Mouse (Mus musculus): ENCODE results near the gene Ppm1h. TPM values are rescaled to one million over a fixed set of nuclear protein-coding genes. Genes with fewer than 3 reads are reported as not detected.
"Not testable (repeated sequence)": the region's sequence is repeated elsewhere in the genome, so short reads cannot be mapped to it uniquely, and the experiment has no call there.

Gene Ppm1h
- polyA plus RNA-seq, 1 experiment from 2014 or later, result 4.5 TPM

DNA sequence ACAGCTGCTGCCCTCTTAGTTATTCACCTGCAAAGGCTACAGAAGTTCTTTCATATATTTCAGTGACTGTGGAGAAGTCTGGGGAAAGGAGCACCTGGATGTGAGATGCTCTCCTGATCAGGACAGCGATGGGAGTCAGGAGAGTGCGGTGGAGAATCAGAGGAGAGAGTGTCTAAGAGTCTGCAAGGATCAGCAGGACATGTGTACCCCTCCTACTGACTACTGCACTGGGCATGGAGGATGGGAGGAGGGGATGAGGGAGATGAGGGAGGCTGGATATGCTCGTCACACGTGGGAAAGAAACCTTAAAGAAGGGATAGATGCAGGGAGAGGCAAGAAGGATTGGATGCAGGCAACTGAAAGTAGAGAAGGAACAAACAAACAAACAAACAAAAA, 285.7 kb downstream of the Ppm1h start:
- Histone ChIP-seq H3K4me1 (peaks cover 24% of the 10 kb centered on the region), H3K27me3 (no peaks in the 10 kb centered on the region), H3K9ac (no peak overlapping the region), H3K4me3 (replicated peaks) (no peak overlapping the region), H3K9me3 (replicated peaks) (no peaks in the 10 kb centered on the region), H3K36me3 (no peaks in the 10 kb centered on the region), H3K27ac (replicated peaks) (no peak overlapping the region), H3K4me2 (replicated peaks) (peak overlapping the region; percentile 46)
- WGBS, result 32% methylated on average over 4 of the region's 4 CpGs
- ATAC-seq (ENCODE audit: insufficient number of reproducible peaks, low FRiP score, low TSS enrichment, low read depth), result no peak

DNA sequence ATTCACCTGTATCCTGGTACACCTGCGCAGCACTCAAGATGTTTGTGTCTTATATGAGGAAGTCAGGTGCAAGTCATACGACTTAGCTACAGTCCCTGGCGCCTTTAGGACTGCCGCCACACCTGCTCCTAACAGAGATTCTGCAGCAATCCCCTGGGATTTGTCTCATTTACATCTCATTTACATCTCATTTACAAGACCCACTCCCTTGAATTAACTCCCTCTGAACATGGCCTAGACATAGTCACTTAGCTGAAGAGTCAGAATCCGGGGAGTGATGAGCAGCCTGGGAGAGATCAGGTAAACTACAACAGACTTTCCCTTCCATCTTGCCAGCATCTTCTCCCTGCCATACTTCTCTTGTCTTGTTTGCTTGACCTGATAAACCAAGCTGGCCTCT, 287.1 kb downstream of the Ppm1h start:
- H3K4me3 ChIP-seq (replicated peaks); H3K27me3 ChIP-seq; H3K36me3 ChIP-seq; H3K9me3 ChIP-seq (replicated peaks); H3K27ac ChIP-seq (replicated peaks); ATAC-seq (ENCODE audit: insufficient number of reproducible peaks, low FRiP score, low TSS enrichment, low read depth); H3K9ac ChIP-seq; H3K4me2 ChIP-seq (replicated peaks): not testable (repeated sequence)
- peaks cover 24% of the 10 kb centered on the region for H3K4me1 ChIP-seq
- 91% methylated on average over 5 of the region's 5 CpGs for WGBS

DNA sequence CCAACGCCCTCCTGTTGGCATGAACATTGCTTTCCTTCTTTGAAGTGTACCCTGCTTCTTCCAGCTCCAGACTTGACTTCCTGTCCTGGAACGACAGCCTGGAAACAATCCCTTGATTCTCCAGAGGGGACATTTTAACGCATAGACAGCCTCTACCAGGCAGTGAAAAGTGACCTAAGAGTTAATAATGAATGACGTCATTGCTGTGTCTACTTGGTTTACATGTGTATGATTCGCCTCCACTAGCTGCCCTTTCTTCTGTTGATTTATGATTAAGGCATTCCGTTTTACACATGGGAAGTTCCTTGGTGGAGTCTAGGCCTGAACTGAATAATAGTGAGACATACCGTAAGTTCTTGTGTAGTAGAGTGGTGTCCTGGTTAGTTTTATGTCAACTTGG, 287.9 kb downstream of the Ppm1h start:
- H3K9ac ChIP-seq, result no peak overlapping the region
- H3K4me3 ChIP-seq (replicated peaks), result no peak overlapping the region
- H3K27ac ChIP-seq (replicated peaks), result no peak overlapping the region
- WGBS, result 60% methylated on average over 7 of the region's 7 CpGs
- no peaks in the 10 kb centered on the region for H3K36me3 ChIP-seq
- no peaks in the 10 kb centered on the region for H3K9me3 ChIP-seq (replicated peaks)
- H3K4me1 ChIP-seq, result peaks cover 21% of the 10 kb centered on the region
- no peak overlapping the region for H3K4me2 ChIP-seq (replicated peaks)
- H3K27me3 ChIP-seq, result no peaks in the 10 kb centered on the region
- ATAC-seq (ENCODE audit: insufficient number of reproducible peaks, low FRiP score, low TSS enrichment, low read depth), result no peak

DNA sequence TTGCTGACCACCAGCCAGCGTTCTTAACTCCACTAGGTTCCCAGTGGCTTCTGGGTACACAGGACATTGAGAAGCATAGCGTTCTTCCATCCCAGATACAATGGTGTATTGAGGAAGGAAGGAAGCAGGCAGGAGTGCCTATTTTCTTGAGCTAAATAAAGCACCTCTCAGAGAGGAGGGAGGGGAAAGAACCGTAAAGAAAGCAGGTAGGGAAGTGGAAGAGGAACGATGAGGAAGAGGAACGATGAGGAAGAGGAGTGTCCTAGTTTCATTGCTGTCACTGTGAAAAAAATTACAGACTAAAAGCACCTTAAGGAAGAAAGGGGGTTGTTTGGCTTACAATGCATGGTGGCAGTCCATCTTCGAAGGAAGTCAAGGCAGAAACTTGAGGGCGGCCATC, 291.6 kb downstream of the Ppm1h start:
- Histone ChIP-seq H3K27me3 (no peaks in the 10 kb centered on the region), H3K4me2 (replicated peaks) (no peak overlapping the region), H3K4me3 (replicated peaks) (no peak overlapping the region), H3K36me3 (no peaks in the 10 kb centered on the region), H3K9ac (no peak overlapping the region), H3K9me3 (replicated peaks) (no peaks in the 10 kb centered on the region), H3K27ac (replicated peaks) (no peak overlapping the region), H3K4me1 (0 out of 2 replicates have a peak, but pooled peaks cover under 1% of the 10 kb centered on the region)
- no peak for ATAC-seq (ENCODE audit: insufficient number of reproducible peaks, low FRiP score, low TSS enrichment, low read depth)
- WGBS, result 86% methylated on average over 7 of the region's 7 CpGs

DNA sequence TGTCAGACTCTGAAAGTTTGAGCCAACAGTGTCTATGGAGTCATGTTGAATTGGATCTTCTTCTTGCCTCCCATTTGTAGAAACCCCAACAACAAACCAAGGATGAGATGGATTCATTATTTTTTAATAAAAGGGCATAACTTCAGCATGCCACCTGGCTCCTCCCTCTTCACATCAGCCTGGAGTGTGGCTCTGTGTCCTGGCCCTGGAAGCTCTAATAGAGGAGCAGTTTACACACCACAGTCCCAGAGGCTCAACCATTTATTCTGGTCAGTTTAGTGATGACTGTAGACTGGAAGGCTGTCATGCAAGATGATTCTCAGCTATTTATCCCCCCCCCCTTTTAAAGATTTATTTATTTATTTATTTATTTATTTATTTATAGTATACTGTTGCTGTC, 294.7 kb downstream of the Ppm1h start:
- no peak for ATAC-seq (ENCODE audit: insufficient number of reproducible peaks, low FRiP score, low TSS enrichment, low read depth)
- H3K27me3 ChIP-seq, result no peaks in the 10 kb centered on the region
- H3K9ac ChIP-seq, result no peak overlapping the region
- 0 out of 2 replicates have a peak, but pooled peaks cover 11% of the 10 kb centered on the region for H3K4me1 ChIP-seq
- H3K27ac ChIP-seq (replicated peaks), result no peak overlapping the region
- H3K4me2 ChIP-seq (replicated peaks), result no peak overlapping the region
- H3K4me3 ChIP-seq (replicated peaks), result no peak overlapping the region
- no peaks in the 10 kb centered on the region for H3K36me3 ChIP-seq
- H3K9me3 ChIP-seq (replicated peaks), result no peaks in the 10 kb centered on the region

DNA sequence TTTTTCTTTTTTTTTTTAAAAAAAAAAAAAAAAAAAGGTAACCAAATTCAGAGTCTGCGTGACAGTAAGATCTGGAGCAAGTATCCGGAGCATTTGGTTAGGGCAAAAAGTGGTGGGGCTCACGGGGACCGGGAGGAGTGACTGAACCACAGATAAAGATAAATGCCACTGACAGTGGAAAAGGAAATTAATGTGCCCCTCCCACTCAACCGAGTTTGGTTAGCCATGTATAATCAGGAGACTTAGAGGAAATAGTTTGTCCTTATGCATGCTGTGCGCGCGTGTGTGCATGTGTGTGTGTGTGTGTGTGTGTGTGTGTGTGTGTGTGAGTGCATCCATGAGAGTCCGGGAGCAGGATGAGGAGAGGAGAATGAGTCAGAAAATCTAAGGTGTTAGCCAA, 297.5 kb downstream of the Ppm1h start:
- no peak overlapping the region for H3K4me2 ChIP-seq (replicated peaks)
- 0 out of 2 replicates have a peak, but pooled peaks cover 11% of the 10 kb centered on the region for H3K4me1 ChIP-seq
- H3K27me3 ChIP-seq, result no peaks in the 10 kb centered on the region
- no peak for ATAC-seq (ENCODE audit: insufficient number of reproducible peaks, low FRiP score, low TSS enrichment, low read depth)
- peaks cover 11% of the 10 kb centered on the region for H3K36me3 ChIP-seq
- H3K27ac ChIP-seq (replicated peaks), result peak overlapping the region; percentile 44; the same call in 1 of the 2 replicates
- H3K9me3 ChIP-seq (replicated peaks), result no peaks in the 10 kb centered on the region
- no peak overlapping the region for H3K9ac ChIP-seq
- 62% methylated on average over 9 of the region's 9 CpGs for WGBS
- no peak overlapping the region for H3K4me3 ChIP-seq (replicated peaks)

DNA sequence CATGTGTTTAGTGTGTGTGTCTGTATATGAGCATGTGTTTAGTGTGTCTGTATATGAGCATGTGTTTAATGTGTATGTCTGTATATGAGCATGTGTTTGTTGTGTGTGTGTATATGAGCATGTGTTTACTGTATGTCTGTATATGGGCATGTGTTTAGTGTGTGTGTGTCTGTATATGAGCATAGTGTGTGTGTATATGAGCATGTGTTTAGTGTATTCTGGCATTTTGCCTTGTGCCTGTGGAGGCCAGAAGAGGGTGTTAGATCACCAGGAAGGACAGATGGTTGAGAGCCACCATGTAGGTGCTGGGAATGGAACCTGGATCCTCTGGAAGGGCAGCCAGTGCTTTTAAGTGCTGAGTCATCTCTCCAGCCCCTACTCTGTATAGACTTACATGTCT, 300.8 kb downstream of the Ppm1h start:
- no peaks in the 10 kb centered on the region for H3K9me3 ChIP-seq (replicated peaks)
- no peaks in the 10 kb centered on the region for H3K27me3 ChIP-seq
- ATAC-seq (ENCODE audit: insufficient number of reproducible peaks, low FRiP score, low TSS enrichment, low read depth), result peak; percentile 48; the same call in 1 of the 2 replicates
- peaks cover 16% of the 10 kb centered on the region; the same call in 1 of the 2 replicates for H3K4me1 ChIP-seq
- H3K27ac ChIP-seq (replicated peaks), result no peak overlapping the region
- H3K9ac ChIP-seq, result no peak overlapping the region
- H3K4me2 ChIP-seq (replicated peaks), result no peak overlapping the region
- peaks cover 17% of the 10 kb centered on the region for H3K36me3 ChIP-seq
- no peak overlapping the region for H3K4me3 ChIP-seq (replicated peaks)

DNA sequence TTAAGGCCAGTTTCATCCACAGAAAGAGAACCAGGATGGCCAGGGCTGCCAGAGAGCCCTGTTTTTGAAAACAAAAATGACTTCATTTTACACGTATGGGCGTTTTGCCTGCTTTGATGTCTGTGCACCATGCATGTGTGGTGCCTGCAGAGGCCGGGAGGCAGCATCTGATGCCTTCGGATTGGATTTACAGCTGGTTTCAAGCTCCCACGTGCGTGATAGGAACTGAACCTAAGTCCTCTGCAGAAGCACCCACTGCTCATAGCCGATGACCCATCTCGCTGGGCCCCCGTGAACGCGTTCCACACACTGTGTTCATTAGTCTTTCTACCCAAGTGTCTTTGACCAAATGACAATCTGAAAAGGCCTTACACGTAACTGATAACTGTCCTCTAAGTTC, 301.6 kb downstream of the Ppm1h start:
- WGBS, result 93% methylated on average over 12 of the region's 12 CpGs
- no peak overlapping the region for H3K27ac ChIP-seq (replicated peaks)

DNA sequence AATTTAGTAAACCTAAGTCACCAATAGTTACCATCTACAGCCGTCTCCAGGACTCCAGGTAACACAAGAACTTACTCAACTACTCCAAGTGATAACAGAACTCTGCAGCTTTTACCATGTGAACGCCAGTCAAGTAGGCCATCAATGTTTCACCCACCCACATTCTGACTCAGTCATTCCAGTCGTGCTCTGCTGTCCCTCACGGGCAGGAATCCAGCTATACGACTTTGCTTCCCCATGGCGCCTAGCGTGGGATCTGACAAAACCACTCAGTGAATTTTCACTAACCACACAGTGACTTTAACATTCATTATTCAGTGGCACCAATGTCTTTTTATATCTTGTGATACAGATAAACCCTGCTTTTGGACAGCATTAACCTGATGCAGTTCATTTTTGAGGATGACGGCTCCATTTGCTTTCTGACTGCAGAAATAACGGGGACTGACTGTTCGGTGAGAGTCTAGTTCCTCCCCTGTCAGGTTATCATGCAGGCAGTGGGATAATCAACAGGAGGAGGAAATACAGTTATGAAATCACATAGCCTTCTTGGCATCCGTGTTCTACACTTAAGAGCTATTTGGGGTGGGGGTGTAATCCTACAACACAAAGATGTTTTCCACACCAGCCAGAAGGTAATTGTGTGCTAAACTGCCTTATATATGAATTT, 304.5 kb downstream of the Ppm1h start:
- H3K9me3 ChIP-seq (replicated peaks), result no peaks in the 10 kb centered on the region
- ATAC-seq (ENCODE audit: insufficient number of reproducible peaks, low FRiP score, low TSS enrichment, low read depth), result no peak
- H3K4me3 ChIP-seq (replicated peaks), result peak overlapping the region; percentile 91
- peaks cover 19% of the 10 kb centered on the region for H3K4me1 ChIP-seq
- H3K9ac ChIP-seq, result 0 out of 2 replicates have a peak overlapping the region, but pooled peaks have one; percentile 100
- H3K27ac ChIP-seq (replicated peaks), result peak overlapping the region; percentile 100
- peaks cover 17% of the 10 kb centered on the region for H3K36me3 ChIP-seq
- H3K4me2 ChIP-seq (replicated peaks), result peak overlapping the region; percentile 45
- H3K27me3 ChIP-seq, result no peaks in the 10 kb centered on the region
- WGBS, result 55% methylated on average over 11 of the region's 11 CpGs

More for the DNA sequence above, 301.6 kb downstream of the Ppm1h start:
- Histone ChIP-seq H3K36me3 (peaks cover 17% of the 10 kb centered on the region), H3K27me3 (no peaks in the 10 kb centered on the region), H3K4me1 (peaks cover 16% of the 10 kb centered on the region; the same call in 1 of the 2 replicates), H3K4me3 (replicated peaks) (no peak overlapping the region), H3K9me3 (replicated peaks) (no peaks in the 10 kb centered on the region), H3K9ac (no peak overlapping the region), H3K4me2 (replicated peaks) (no peak overlapping the region)
- no peak for ATAC-seq (ENCODE audit: insufficient number of reproducible peaks, low FRiP score, low TSS enrichment, low read depth)

DNA sequence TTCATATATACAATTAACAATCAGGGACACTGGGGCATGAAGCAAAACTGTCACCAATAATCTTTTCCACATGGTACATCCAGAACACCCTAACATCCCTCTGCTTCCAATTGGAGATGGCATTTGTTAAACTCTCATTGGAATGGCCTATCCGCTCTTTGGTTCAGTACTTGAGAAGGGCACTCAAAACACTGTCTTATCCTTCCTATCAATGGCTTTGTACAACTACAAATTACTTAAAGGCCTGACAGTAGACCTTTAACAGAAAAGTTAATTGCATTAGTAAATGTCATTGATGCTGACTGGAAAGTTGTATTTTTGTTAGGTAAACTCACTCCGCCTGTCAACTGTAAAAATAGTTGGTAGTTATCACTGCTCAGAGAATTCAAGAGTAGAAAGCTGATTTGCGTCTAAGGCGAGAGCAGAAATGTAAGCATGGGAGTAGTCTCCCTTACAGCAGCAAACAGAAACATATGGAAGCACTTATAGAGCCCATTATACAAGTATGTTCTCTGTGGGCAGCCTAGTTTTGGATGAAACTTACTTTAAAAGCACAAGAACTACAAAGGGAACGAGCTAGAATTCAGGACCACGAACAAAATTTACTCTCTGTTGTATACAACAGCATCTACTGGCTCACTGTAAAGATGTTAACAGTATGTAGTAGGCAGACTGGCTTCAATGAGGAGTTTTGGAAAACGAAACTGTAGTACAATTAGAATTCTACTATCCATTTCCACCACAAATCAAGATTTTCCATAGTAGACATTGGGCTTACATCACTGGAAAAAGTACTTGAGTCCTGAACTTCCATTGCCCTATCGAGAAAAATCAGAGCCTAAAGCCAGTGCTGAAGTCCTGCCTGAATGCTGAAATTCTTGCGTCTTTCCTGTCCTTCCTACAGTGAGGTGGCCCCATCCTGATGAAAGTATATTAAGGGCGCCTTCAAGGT, 305.3 kb downstream of the Ppm1h start:
- 20% methylated on average over 10 of the region's 10 CpGs for WGBS
- H3K27me3 ChIP-seq, result no peaks in the 10 kb centered on the region
- H3K27ac ChIP-seq (replicated peaks), result peak overlapping the region; percentile 100
- H3K4me3 ChIP-seq (replicated peaks), result peak overlapping the region; percentile 91
- ATAC-seq (ENCODE audit: insufficient number of reproducible peaks, low FRiP score, low TSS enrichment, low read depth), result no peak
- H3K4me2 ChIP-seq (replicated peaks), result peak overlapping the region; percentile 45
- peaks cover 19% of the 10 kb centered on the region for H3K4me1 ChIP-seq
- H3K9me3 ChIP-seq (replicated peaks), result no peaks in the 10 kb centered on the region
- peaks cover 17% of the 10 kb centered on the region for H3K36me3 ChIP-seq
- peak overlapping the region; percentile 100 for H3K9ac ChIP-seq

DNA sequence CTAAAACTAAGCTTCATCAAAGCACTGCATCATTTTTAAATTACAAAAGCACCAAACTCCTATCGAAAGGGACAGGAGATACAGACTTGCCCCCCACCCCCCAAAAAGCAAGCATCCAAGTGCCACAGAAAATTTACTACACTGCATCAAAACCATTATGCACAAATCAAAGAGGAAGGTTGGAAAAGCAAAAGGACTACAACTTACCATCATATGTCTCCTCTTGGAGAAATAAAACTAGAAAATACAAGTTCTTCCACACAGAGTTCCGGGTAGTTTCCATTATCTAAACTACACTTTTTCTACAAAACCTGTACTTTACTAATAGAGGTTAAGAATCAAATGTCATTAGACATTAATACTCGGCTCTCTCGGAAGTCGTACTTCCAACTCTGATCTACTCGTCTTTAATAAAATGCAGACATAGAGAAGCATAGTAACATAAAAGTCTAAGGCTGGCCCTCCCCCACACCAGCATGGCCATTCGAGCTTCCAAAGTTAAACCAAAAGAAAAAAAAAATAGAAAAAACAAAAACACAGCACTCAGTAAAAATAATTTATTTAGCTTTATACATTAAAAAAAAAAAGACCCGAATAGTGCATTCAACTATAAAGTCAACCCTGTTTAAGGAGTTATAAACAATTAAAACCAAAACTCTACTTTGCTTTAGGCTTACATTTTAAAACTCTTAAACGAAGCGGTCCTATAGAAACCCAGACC, 306.1 kb downstream of the Ppm1h start:
- under 1% methylated on average over 10 of the region's 10 CpGs for WGBS
- H3K4me3 ChIP-seq (replicated peaks), result peak overlapping the region; percentile 91
- peaks cover 17% of the 10 kb centered on the region for H3K36me3 ChIP-seq
- ATAC-seq (ENCODE audit: insufficient number of reproducible peaks, low FRiP score, low TSS enrichment, low read depth), result no peak
- H3K9me3 ChIP-seq (replicated peaks), result no peaks in the 10 kb centered on the region
- peak overlapping the region; percentile 100 for H3K9ac ChIP-seq
- H3K4me1 ChIP-seq, result peaks cover 19% of the 10 kb centered on the region
- H3K27ac ChIP-seq (replicated peaks), result peak overlapping the region; percentile 100
- H3K4me2 ChIP-seq (replicated peaks), result peak overlapping the region; percentile 56
- H3K27me3 ChIP-seq, result no peaks in the 10 kb centered on the region
